Mouse (Mus musculus): ENCODE measurements around the gene Cyp4v3. TPM values are rescaled to one million over a fixed set of nuclear protein-coding genes. Genes with fewer than 3 reads are reported as not detected.

Gene Cyp4v3
- not detected in 2 replicates for polyA plus RNA-seq (2012)

- TF ChIP-seq GATA1 (IDR thresholded peaks at IDR 0.05; ENCODE audit: low read length) = no peak
These were observed at the start of gene Cyp4v3 for GRCm38 (mm10) chr8:45332685-45333409. Gene Cyp4v3, minus strand, starts transcription at chr8:45333216.

- TF ChIP-seq GATA1 (IDR thresholded peaks at IDR 0.05; ENCODE audit: low read length) = no peak
These were observed 48.9 kb upstream of the Cyp4v3 start, which contains the start of gene Fam149a for GRCm38 (mm10) chr8:45381963-45382347. Gene Fam149a, minus strand, starts transcription at chr8:45382291.

- no peak for TF ChIP-seq GATA1 (IDR thresholded peaks at IDR 0.05; ENCODE audit: low read length)
These were observed 48.3 kb upstream of the Cyp4v3 start for GRCm38 (mm10) chr8:45381075-45381962.

- TF ChIP-seq GATA1 (IDR thresholded peaks at IDR 0.05; ENCODE audit: low read length) = no peak
These were observed 47.6 kb upstream of the Cyp4v3 start for GRCm38 (mm10) chr8:45380598-45380997.

GRCm38 (mm10) chr8:45374071-45374470, 41.1 kb upstream of the Cyp4v3 start:
- TF ChIP-seq GATA1 (IDR thresholded peaks at IDR 0.05; ENCODE audit: low read length) = no peak

- no peak for TF ChIP-seq GATA1 (IDR thresholded peaks at IDR 0.05; ENCODE audit: low read length)
These were observed 34.1 kb upstream of the Cyp4v3 start for GRCm38 (mm10) chr8:45367154-45367553.

GRCm38 (mm10) chr8:45363220-45363619, 30.2 kb upstream of the Cyp4v3 start:
- no peak for TF ChIP-seq GATA1 (IDR thresholded peaks at IDR 0.05; ENCODE audit: low read length)

GRCm38 (mm10) chr8:45362323-45362722, 29.3 kb upstream of the Cyp4v3 start:
- TF ChIP-seq GATA1 (IDR thresholded peaks at IDR 0.05; ENCODE audit: low read length) = no peak

GRCm38 (mm10) chr8:45359091-45359605, 26.1 kb upstream of the Cyp4v3 start:
- TF ChIP-seq GATA1 (IDR thresholded peaks at IDR 0.05; ENCODE audit: low read length) = no peak

- no peak for TF ChIP-seq GATA1 (IDR thresholded peaks at IDR 0.05; ENCODE audit: low read length)
These were observed 25.3 kb upstream of the Cyp4v3 start for GRCm38 (mm10) chr8:45358132-45358918.

- TF ChIP-seq GATA1 (IDR thresholded peaks at IDR 0.05; ENCODE audit: low read length) = no peak
These were observed 22.8 kb upstream of the Cyp4v3 start for GRCm38 (mm10) chr8:45355809-45356208.

GRCm38 (mm10) chr8:45345031-45345430, 12.0 kb upstream of the Cyp4v3 start:
- no peak for TF ChIP-seq GATA1 (IDR thresholded peaks at IDR 0.05; ENCODE audit: low read length)

GRCm38 (mm10) chr8:45344298-45344697, 11.3 kb upstream of the Cyp4v3 start:
- no peak for TF ChIP-seq GATA1 (IDR thresholded peaks at IDR 0.05; ENCODE audit: low read length)

GRCm38 (mm10) chr8:45341630-45342628, 8.9 kb upstream of the Cyp4v3 start:
- no peak for TF ChIP-seq GATA1 (IDR thresholded peaks at IDR 0.05; ENCODE audit: low read length)

Data from G1E-ER4 (cell line).